Mouse (Mus musculus): Measurements from ENCODE around the gene Hk2.

DNA sequence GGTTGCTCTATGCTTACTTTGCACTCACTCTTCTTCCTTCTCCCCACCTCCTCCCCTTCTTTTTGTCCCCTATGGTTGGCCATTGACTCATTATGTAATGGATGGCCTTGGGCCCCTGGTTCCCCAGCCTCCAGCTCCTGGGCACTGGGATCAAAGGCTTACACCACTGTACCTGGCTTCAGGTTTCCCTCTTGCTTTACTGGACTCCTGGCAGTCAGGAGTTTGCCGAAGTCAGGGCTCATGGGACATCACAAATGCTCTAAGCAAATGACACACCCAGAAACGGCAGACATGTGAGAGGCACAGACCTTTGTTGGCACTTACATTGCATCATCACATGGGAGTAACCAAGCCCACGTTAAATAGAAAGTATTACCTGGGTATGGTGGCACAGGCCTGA, 31.6 kb upstream of the Hk2 start:
- TF ChIP-seq CTCF (IDR thresholded peaks at IDR 0.05; ENCODE audit: low read depth, low read length), result no peak
- TF ChIP-seq POLR2A (IDR thresholded peaks at IDR 0.05; ENCODE audit: borderline replicate concordance, low read depth, low read length), result no peak

Data from bone marrow macrophage, adult 2 months (primary cell).